Mouse (Mus musculus): ENCODE data around the gene Kxd1.

Gene Kxd1

DNA sequence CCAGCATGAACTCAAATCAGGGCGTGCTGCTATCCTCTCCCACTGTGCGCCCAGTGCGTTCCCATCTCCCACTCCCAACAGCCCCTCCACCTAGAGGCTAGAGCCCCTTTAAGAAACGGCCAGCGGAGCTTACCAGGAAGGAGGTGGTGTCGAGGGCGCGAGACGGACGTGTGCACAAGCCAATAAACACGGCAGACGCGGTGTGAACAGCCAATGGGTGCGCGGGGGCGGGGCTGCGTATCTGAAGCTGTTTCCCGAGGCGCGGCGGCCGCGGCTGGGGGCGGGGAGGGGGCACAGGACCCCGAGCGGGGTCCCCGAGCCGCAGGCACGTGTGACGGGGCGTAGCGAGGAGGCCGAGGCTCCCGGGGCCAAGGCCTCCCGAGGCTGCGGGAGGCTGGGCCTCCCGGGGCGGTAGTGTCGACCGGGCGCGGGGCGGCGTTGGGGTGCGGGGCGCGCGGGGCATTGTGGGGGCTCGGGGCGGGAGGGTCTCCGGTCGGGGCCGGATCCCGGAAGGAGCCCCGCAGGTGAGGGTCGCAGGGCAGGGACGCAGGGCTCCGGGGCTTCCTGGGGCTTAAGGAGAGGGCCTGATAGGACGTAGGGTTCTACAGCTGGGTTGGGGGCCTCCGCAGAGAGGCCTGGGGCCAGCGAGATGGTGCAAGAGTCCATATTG is at the start of gene Kxd1, which contains the start of gene Fkbp8:
Kxd1 (minus strand) TSS at position 445 of the 670 bp plus-strand sequence.
Fkbp8 (plus strand) TSS at position 213 of the 670 bp plus-strand sequence.
- DNase-seq (ENCODE audit: low read depth, low spot score) = peak; percentile 91

DNA sequence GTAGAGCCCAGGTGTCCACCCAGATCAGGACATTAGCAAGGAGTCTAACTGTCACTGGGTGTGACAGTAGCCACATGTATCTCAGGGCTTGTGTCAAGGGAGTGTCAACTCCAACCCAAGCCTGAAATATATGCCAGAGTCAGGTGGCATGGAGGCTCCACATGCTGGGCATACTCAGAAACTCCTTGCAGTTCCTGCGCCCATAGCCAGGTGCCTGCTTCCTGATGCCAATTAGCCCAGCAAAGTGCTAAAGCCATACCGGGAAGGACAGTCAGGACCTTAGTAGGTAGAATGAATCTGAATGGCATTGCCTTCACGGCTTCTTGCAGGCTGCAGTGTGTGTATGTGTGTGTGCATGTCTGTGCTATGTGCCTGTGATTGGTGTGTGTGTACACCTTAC is 49.5 kb upstream of the Kxd1 start:
- DNase-seq (ENCODE audit: low read depth, low spot score) = no peak

DNA sequence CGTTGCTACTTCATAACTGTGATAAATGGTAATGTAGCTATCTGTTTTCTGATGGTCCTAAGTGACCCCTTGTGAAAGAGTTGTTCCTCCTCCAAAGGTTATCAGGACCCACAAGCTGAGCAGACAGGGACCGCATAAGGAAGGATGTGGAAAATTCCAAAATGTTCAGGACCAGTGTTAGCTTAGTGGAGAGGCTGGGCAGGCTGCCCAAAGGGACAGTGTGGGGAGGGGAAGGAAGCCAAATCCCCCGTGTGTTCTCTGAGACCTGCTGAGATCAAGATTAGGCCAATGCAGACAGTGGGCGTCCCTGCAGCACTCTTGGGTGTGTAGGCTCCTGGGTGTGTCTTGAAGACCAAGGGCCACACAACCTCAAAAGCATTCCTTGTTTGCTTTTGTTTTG is 47.2 kb upstream of the Kxd1 start:
- no peak for DNase-seq (ENCODE audit: low read depth, low spot score)

- DNase-seq (ENCODE audit: low read depth, low spot score) = no peak
Observed at GRCm38 (mm10) chr8:70574302-70574701, 46.5 kb upstream of the Kxd1 start.

- no peak for DNase-seq (ENCODE audit: low read depth, low spot score)
Observed at GRCm38 (mm10) chr8:70570990-70571389, 43.2 kb upstream of the Kxd1 start.

GRCm38 (mm10) chr8:70570360-70570759 is 42.6 kb upstream of the Kxd1 start:
- DNase-seq (ENCODE audit: low read depth, low spot score) = no peak

GRCm38 (mm10) chr8:70565561-70565960 is 37.8 kb upstream of the Kxd1 start:
- DNase-seq (ENCODE audit: low read depth, low spot score) = no peak

DNA sequence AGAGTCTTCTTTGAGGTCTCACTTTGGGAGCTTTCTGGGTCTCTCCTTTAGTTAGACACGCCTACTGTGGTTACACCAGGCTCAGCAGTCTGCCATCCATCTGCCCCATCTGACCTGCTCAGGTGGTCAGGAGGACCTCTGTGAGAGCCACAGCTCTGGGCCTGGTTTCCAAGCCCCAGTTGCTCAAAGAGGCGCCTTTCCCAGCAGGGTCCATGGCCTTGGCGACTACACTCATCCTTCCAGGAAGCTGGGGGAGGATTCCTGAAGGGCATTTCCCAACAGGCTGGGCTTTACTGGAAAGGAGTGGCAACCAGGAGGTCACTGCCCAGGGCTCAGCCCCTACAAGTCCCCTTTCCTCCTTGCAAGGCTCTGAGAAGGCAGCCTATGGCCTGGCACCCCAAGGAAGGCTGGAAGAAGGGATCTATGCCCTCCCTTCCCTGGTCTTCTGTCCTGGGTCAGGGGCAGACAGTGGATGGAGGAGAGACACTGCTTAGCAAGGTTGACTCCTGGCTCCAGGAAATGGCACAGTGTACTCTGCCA is 37.0 kb upstream of the Kxd1 start:
- no peak for DNase-seq (ENCODE audit: low read depth, low spot score)

DNA sequence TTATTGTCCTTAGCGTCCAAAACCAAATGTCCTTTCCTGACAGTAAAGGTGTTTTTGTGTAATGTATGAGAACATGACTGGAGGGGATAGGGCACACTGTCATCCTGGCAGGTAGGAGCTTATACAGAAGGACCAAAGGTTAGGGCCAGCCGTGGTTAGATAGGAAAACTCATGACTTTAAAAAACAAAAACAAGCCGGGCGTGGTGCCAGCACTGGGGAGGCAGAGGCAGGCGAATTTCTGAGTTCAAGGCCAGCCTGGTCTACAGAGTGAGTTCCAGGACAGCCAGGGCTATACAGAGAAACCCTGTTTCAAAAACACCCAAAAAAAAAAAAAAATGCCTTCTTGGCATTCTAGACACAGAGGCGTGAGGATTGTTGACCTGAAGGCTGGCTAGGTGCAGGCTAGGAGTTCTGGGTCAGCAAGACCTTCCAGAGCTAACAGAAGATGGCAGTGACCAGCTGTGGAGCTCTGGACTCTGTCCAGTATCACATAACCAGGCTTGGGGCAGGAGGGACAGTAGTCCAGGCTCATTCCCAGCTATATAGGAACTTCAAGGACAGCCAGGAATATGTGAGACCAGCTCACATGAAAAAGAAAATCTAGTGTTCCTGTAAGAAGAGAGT is 36.1 kb upstream of the Kxd1 start:
- no peak for DNase-seq (ENCODE audit: low read depth, low spot score)

GRCm38 (mm10) chr8:70562802-70563201 is 35.0 kb upstream of the Kxd1 start:
- DNase-seq (ENCODE audit: low read depth, low spot score) = no peak

DNA sequence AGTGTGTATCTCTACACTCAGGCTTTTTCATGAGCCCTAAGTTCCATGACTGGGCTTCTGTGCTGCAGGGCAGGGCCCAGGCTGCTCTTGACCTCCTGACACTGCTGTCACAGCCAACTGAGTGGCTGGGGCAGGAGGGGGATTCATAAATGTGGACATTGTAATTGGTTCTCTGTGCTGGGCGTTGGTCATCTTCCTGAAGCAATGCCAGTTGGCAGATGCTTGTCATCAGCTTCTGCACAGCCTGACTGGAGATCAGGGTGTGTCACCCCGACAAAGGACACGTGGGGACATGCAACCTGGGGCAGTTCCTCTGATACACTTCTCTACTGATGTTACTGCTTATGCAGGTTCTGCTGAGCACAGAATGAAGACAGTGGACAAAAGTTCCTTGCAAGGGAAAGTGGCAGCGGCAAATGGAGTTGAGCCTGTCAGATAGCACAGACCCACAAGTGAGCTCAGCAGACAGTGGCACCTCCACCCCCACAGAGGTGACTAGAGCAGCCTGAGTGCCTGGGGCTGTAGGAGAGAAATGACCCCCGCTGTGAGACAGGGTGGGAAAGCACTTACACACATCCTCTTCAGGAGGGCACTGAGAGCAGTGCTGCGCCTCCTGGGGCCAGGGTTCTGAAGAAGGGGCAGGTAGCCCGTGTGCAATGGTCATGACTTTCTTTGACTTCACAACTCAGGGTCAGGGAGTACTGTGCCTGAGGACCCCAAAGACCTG is 34.2 kb upstream of the Kxd1 start:
- DNase-seq (ENCODE audit: low read depth, low spot score) = no peak

GRCm38 (mm10) chr8:70561357-70561756 is 33.6 kb upstream of the Kxd1 start:
- no peak for DNase-seq (ENCODE audit: low read depth, low spot score)

DNA sequence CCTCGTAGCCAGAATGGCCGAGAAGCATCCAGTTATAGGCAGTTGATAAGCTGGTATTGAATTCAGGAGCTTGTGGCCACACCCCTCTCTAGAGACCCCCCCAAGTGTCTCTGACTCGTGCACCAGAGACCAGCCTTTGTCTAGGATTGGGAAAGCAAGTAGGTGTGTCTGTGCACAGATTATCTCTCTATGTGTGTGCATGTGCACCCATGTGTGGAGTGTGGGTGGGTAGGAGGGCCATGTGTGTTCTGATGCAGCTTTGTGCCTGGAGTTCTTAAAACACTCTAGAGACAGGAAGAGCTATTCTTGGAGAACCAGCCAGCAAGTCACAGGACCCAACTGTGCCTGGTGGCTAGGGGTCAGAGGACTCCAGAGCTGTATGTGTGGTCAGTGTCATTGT is 32.8 kb upstream of the Kxd1 start:
- no peak for DNase-seq (ENCODE audit: low read depth, low spot score)

DNA sequence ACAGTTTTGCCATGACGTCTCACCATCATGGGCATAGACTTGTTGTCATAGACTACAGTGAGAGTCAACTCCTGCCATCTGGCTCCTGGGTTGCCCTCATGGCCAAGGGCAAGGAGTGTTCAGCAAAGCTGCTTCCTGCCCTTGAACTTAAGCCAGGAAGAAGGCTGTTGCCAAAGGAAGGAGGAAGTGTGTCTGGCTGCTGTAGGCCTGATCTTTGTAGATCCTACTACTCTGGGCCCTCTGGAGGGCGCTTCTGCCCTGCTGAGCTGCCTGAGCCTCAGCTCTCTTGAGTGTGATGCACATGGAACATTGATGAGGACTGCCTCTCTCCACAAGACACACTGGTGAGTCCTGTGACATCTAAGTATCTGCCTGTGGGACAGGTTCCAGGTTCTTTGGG is 32.3 kb upstream of the Kxd1 start:
- DNase-seq (ENCODE audit: low read depth, low spot score) = no peak

DNA sequence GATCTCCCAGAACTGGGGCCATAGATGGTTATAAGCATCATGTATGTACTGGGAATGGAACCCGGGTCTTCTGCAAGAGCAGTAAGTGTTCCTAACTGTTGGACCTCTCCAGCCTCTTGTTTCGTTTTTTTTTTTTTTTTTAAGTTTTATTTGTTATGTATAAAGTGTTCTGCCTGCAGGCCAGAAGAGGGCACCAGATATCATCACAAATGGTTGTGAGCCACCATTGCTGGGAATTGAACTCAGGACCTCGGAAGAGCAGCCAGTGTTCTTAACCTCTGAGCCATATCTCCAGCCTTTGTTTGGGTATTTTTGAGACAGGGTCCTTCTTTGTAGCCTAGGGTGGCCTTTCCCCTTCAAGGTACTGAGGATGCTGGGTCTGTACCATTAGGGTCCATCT is 31.2 kb upstream of the Kxd1 start:
- no peak for DNase-seq (ENCODE audit: low read depth, low spot score)

GRCm38 (mm10) chr8:70558334-70558733 is 30.6 kb upstream of the Kxd1 start:
- no peak for DNase-seq (ENCODE audit: low read depth, low spot score)

DNA sequence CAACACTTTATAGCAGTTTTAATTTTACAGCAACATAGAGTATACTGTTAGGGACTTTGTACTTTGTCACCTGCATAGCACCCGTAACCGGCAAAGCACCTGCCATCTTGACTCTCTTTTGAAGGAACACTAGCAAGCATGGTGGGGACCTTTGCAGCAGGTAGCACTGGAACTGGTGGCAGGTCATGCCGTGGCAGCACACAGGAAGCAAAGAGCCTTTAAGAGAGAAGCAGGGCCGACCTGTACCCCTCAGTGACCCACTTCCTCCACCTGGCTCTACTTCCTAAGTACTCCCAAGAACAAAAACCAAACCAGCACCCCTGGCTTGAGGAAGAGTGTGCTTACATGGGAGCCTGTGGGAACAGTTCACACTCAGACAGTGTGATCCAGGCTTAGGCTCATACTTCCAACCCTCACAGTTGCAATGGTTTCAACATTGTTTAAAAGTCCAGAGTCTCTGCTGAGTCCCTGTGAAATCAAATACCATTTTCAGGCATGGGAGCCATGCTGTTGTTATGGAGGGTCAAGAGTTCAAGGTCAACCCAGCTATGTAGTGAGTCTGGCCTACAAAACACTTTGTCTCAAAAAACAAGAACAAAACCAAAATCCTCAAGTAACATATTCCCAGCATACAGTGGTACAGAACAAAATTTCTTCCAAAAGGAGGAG is 27.5 kb upstream of the Kxd1 start:
- no peak for DNase-seq (ENCODE audit: low read depth, low spot score)

GRCm38 (mm10) chr8:70553740-70554139 is 26.0 kb upstream of the Kxd1 start:
- no peak for DNase-seq (ENCODE audit: low read depth, low spot score)

- DNase-seq (ENCODE audit: low read depth, low spot score) = no peak
Observed at GRCm38 (mm10) chr8:70552836-70553235, 25.1 kb upstream of the Kxd1 start.

DNA sequence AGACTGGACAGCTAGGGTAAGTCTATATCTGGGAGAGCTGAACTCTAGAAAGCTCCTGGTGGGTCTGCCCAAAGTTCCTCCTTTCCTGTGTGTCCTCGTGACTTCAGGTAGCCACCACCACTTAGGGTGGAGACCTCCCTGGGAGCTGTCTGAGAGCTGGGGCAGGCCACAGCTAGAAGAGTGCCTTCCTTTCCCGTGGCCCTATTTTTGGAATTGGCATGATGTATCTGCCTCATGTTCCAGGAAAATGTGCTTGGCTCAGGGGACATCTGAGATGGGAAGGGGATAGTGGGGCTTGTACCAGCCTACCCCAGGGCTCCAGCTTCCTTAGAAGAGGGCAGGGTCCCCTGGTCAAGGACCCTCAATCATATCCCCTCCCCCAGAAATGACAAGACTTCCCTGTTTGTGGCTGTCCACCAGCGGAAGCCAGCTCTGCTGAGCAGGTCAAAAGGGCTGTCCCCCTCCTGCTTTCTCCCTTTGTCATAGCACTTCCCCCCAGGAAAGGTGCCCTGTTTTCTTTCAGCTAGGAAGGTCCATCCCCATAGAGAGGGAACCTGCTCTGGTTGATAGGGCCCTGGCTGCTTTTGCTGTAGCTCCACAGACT is 23.9 kb upstream of the Kxd1 start:
- DNase-seq (ENCODE audit: low read depth, low spot score) = no peak

- DNase-seq (ENCODE audit: low read depth, low spot score) = no peak
Observed at GRCm38 (mm10) chr8:70549412-70550184, 21.8 kb upstream of the Kxd1 start.
